Mouse (Mus musculus): ENCODE results near the gene Rpl21.

DNA sequence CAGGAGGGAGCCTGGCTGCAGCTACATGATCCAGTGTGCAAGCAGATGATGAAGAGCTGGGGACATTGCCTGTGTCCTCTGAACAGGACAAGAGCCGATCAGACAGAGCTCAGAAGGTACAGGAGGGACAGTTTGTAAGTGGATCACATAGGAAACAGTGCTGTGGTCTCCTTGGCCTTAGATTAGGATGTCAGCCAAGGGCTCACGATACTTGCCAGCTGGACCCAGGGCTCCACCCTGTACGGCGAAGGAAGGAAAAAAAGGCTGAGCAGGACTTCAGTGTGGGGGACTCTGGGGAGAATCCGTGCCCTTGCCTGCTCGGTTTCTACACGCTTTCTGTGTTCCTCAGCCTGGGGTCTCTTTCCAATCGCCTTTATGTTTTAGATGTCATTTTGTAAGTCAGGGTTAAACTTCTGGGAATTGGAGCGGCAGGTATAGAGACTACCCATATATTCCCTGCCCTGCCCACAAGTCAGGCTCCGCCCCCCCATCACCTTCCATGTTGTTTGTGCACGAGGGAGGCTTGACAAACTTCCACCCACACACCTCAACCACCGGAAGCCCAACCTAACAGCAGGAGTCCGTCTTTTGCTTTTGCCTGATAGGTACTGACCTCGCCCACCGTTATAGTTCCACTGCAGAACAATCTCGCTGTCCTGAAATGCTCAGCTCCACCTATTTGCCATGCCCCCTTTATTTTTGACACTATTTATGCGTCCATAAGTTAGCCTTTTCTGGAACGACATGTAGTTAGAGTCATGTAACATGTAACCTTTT is 27.7 kb downstream of the Rpl21 start:
- TF ChIP-seq POLR2A (IDR thresholded peaks at IDR 0.05; ENCODE audit: extremely low read depth, insufficient read depth, low read length) (no peak), CTCF (IDR thresholded peaks at IDR 0.05; ENCODE audit: extremely low read depth, insufficient read depth, low read length) (no peak)

All from cortical plate, adult 2 months (tissue).